Mouse (Mus musculus): ENCODE data around the gene Icmt. TPM values are rescaled to one million over a fixed set of nuclear protein-coding genes. Genes with fewer than 3 reads are reported as not detected.

The Icmt gene
- polyA plus RNA-seq, 1 experiment, result 20.7 TPM

DNA sequence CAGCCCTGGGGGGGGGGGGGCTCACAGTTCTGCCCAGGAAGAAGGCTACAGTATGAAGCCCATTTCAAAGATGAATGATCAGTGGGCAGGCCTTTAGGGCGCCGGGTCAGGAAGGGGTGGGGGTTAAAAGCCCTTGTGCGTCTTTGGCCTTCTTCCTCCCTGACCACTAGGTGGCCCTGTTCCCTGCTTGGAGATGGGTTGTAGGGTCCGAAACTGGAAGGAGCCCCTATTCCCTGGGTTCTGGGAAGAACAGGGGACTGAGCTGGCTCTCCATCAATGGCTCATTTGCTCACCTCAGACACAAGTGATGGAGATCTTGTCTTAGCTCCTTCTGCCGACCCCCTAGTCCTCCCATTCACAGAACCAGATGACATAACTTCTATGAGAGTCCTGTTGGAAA lies 46.3 kb downstream of the Icmt start:
- Histone ChIP-seq H3K36me3 (replicated peaks; ENCODE audit: low read length) (no peaks in the 10 kb centered on the region), H3K9me3 (no peaks in the 10 kb centered on the region), H3K27me3 (replicated peaks) (peaks cover 61% of the 10 kb centered on the region), H3K4me1 (peaks cover 75% of the 10 kb centered on the region), H3K4me3 (replicated peaks) (no peak overlapping the region)
- TF ChIP-seq GATA1 (IDR thresholded peaks at IDR 0.05; ENCODE audit: borderline replicate concordance, low read length) (no peak), FLI1 (IDR thresholded peaks at IDR 0.05; ENCODE audit: low read length) (no peak)

DNA sequence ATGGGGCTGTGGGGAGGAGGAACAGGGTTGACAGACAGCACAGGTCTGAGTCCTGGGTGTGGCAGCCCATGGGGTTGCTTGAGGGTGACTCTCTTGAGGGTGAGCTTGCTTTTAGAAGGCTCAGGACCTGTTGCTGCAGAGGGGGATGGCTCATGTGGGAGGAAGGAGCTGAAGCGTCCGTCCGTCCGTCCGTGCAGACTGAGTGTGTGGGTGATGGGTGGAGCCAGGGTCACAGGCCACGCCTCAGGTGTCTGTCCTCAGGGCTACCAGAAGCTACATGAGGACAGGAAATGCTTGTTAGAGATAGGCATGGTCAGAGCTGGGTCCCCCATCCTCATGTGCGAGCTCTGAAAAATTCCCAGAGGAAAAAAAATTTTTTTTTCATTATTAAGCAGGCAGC lies 47.6 kb downstream of the Icmt start:
- no peaks in the 10 kb centered on the region for H3K36me3 ChIP-seq (replicated peaks; ENCODE audit: low read length)
- H3K4me1 ChIP-seq, result peaks cover 65% of the 10 kb centered on the region
- H3K4me3 ChIP-seq (replicated peaks), result peak overlapping the region; percentile 81
- no peak for TF ChIP-seq GATA1 (IDR thresholded peaks at IDR 0.05; ENCODE audit: borderline replicate concordance, low read length)
- TF ChIP-seq FLI1 (IDR thresholded peaks at IDR 0.05; ENCODE audit: low read length), result no peak
- H3K27me3 ChIP-seq (replicated peaks), result peaks cover 61% of the 10 kb centered on the region
- no peaks in the 10 kb centered on the region for H3K9me3 ChIP-seq

DNA sequence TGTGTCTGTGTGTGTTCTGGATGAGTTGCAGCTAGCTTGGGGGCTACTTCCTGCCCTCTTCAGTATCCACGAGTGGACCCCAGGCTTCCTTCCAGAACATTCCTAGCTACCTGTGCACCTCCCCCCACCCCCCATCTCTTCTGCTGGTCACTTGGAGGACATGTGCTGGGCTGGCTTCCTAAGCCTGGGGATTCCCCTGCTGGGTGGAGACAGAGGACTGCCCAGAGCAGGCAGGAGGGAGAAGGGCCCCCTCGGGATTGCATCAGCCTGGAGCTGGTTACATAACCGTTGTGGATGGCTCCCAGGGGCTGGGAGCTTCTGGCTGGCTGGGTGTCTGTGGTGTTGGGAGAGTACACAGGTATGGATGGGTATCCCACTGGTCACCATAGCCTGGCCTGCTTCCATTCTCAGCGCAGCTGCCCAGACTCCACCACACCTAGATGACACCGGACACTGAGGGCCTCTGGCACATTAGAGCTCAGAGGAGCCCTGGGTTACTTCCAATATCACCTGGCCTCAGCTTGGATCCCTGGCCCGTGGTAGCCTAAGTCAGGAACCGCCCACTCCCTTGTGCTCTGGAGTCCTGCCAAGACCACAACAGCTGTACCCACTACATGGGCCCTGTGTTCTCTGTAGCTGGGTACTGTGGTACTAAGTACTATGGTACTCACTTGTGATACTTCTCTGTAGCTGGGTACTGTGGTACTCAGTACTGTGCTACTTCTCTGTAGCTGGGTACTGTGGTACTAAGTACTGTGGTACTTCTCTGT lies 48.3 kb downstream of the Icmt start:
- Histone ChIP-seq H3K27me3 (replicated peaks) (peaks cover 60% of the 10 kb centered on the region), H3K36me3 (replicated peaks; ENCODE audit: low read length) (no peaks in the 10 kb centered on the region), H3K9me3 (no peaks in the 10 kb centered on the region), H3K4me3 (replicated peaks) (peak overlapping the region; percentile 85), H3K4me1 (peaks cover 63% of the 10 kb centered on the region)
- TF ChIP-seq GATA1 (IDR thresholded peaks at IDR 0.05; ENCODE audit: borderline replicate concordance, low read length) (no peak), FLI1 (IDR thresholded peaks at IDR 0.05; ENCODE audit: low read length) (no peak)

DNA sequence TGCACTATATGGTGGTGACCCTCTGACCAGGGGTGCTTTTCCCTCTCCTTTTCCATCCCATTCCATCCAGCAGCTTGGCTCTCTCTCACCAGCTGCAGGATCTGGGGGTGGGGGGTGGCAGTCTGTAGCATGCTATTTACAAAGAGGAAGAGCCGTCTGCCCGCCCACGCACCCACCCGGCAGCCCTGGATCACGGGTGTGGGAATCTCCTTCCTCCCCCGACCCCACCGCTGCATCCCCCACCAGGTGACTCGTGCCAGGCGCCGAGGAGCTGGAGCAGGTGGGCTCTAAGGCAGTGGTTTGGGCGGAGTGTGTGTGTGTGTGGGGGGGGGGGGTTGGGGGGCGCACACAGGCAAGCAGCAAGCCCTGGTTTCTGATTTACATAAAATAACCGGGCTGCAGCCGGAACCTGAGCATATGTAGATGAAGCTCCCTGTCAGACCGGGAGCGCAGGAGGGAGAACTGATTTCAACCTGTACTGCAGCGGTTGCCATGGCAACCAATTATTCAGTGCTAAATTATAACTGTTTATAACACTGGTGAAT lies 52.9 kb downstream of the Icmt start:
- Histone ChIP-seq H3K27me3 (replicated peaks) (peaks cover 66% of the 10 kb centered on the region), H3K36me3 (replicated peaks; ENCODE audit: low read length) (no peaks in the 10 kb centered on the region), H3K9me3 (no peaks in the 10 kb centered on the region), H3K4me3 (replicated peaks) (no peak overlapping the region), H3K4me1 (peaks cover 42% of the 10 kb centered on the region)
- TF ChIP-seq GATA1 (IDR thresholded peaks at IDR 0.05; ENCODE audit: borderline replicate concordance, low read length), result no peak

DNA sequence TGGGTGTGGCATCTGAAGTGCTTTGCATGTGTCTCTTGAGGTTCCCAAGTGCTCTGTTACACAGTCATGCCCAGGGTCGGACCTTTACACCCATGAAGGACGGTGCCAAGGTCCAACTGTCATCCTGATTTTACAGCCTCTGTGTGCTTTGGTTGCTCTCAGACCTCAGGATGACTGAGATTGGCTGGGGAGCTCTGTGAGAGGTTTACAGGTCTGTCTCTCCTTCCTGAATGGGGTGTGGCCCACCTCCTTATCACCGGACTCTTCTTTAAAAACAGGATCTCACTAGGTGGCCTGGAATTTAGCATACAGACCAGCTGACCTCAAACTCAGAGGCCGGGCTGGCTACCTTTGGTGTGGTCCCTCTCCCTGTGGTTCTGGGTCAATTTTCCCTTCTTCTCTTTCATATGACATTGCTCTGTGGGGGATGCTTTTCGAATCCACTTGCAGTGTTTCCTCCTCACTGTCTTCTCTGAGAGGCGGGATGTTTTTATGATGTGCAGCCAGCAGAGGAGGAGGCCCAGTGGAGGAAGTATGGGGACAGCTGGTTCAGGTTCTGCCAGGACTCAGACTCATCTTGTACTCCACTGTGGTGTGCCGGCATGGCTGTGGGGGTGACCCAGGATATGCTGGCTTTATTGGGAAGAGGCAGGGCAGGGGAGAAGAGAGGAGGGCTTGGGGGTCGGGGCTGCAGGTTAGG lies 53.8 kb downstream of the Icmt start:
- H3K4me1 ChIP-seq, result peaks cover 33% of the 10 kb centered on the region
- no peaks in the 10 kb centered on the region for H3K9me3 ChIP-seq
- no peaks in the 10 kb centered on the region for H3K36me3 ChIP-seq (replicated peaks; ENCODE audit: low read length)
- no peak for TF ChIP-seq FLI1 (IDR thresholded peaks at IDR 0.05; ENCODE audit: low read length)
- peaks cover 71% of the 10 kb centered on the region for H3K27me3 ChIP-seq (replicated peaks)
- no peak overlapping the region for H3K4me3 ChIP-seq (replicated peaks)

DNA sequence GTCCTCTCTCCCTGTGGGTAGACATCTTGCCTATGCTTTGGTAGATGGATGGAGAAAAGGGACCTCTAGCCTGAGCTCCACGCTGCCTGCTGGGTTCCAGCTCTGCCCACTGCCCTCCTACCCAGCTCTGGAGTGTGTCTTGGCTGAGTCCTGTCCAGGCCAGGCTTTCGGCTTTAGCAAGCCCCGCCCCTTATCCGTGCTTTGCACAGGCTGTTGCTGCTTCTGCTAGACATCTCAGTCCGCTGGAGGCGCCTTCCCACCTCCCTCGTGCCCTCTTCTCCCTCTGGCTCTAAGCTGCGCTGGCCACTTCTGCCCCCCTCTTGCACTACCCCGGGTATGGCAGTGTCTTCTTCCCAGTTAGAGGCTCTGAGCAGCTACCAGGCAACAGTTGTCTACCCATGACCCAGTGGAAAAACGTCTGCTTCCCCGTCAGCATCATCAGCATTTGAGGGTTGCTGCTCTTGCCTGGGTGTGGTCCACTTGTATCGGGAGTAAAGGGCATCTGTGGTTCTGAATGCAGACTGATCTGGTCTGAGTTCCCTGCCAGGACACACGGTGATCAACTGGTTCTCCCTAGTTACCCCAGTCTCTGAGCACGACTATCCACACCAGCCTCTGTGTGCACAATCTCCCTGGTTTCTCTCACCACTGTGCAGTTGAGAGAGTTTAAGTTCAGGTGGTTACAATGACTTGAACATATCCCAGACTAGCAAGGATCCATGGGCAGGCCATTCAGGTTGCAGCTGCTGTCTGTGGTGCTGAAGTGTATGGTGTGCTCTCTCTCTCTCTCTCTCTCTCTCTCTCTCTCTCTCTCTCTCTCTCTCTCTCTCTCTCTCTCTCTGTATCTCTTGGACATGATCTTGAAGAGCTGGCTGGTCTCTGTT lies 54.6 kb downstream of the Icmt start:
- no peaks in the 10 kb centered on the region for H3K36me3 ChIP-seq (replicated peaks; ENCODE audit: low read length)
- TF ChIP-seq GATA1 (IDR thresholded peaks at IDR 0.05; ENCODE audit: borderline replicate concordance, low read length), result no peak
- TF ChIP-seq FLI1 (IDR thresholded peaks at IDR 0.05; ENCODE audit: low read length), result no peak
- peaks cover 25% of the 10 kb centered on the region for H3K4me1 ChIP-seq
- H3K27me3 ChIP-seq (replicated peaks), result peaks cover 76% of the 10 kb centered on the region
- peak overlapping the region; percentile 23 for H3K4me3 ChIP-seq (replicated peaks)
- no peaks in the 10 kb centered on the region for H3K9me3 ChIP-seq

DNA sequence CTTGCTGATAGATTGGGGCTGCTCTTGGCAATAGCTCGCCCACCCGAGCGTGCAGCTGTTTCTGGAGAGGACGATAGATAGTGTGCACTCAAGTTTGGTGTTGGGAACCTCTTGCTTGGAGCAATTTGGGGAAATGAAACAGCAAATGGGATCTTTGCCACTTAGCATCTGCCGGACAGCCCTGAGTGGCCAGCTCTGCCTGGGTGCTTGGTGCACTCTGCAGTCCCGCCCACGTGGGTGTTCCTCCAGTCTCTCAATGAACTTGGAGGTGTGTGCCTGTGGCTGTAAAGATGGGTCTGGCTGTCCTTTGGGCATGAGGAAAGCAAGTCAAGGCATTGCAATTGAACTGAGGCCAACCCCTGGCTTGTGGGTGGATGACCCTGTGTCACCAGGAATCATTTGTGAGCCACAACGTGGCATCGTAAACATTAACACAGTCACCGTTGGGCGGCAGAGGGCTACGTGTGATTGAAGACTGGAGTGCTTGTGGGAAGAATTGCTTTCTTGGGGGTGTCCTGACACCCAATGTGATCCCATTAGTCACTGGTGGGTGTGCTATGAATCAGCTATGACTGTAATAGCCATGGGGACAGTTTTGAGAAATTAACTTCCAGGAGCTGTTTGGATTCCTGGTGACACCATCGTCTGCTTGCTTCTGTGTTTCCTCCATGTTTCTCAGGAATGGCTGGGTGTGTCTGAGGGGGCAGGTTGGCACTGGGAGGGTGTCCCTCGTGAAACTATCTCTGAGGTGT lies 57.0 kb downstream of the Icmt start:
- Histone ChIP-seq H3K9me3 (no peaks in the 10 kb centered on the region), H3K4me3 (replicated peaks) (no peak overlapping the region), H3K36me3 (replicated peaks; ENCODE audit: low read length) (no peaks in the 10 kb centered on the region), H3K4me1 (peaks cover 19% of the 10 kb centered on the region), H3K27me3 (replicated peaks) (peaks cover 69% of the 10 kb centered on the region)
- no peak for TF ChIP-seq FLI1 (IDR thresholded peaks at IDR 0.05; ENCODE audit: low read length)
- no peak for TF ChIP-seq GATA1 (IDR thresholded peaks at IDR 0.05; ENCODE audit: borderline replicate concordance, low read length)

DNA sequence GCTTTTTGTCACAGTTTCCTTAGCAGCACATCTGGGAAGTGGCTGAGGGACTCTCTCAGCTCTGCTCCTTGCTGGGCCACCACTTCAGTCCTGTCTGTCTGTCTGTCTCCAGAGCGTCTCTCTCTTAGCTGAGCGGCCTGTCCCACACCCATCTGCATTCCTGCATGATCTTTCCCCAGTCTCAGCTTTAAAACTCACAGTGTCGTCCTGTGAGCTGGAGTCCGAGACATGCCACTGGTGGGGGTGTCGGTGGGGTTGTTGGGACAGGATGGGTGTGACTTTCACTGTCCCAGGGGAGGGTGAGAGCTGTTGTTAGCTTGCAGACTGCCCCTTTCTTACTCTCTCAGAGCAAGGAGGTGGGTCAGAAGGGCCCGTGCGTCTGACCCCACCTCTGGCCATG lies 58.6 kb downstream of the Icmt start:
- Histone ChIP-seq H3K27me3 (replicated peaks) (peaks cover 65% of the 10 kb centered on the region), H3K9me3 (no peaks in the 10 kb centered on the region), H3K4me3 (replicated peaks) (no peak overlapping the region), H3K4me1 (peaks cover 24% of the 10 kb centered on the region), H3K36me3 (replicated peaks; ENCODE audit: low read length) (no peaks in the 10 kb centered on the region)
- TF ChIP-seq GATA1 (IDR thresholded peaks at IDR 0.05; ENCODE audit: borderline replicate concordance, low read length), result no peak
- TF ChIP-seq FLI1 (IDR thresholded peaks at IDR 0.05; ENCODE audit: low read length), result no peak

Other genes with a start within 250 kb of the Icmt start
- 3.6 and 5.5 TPM in 2 replicates for gene Plekhg5, start 224.7 kb upstream of the Icmt start, polyA plus RNA-seq (2012; ENCODE audit: insufficient read depth, low replicate concordance)
- 0.56 TPM in 1 of 2 replicates, not detected in the other for gene Tnfrsf25, start 181.3 kb upstream of the Icmt start, polyA plus RNA-seq (2012; ENCODE audit: insufficient read depth, low replicate concordance)
- gene Espn, start 144.9 kb upstream of the Icmt start, polyA plus RNA-seq (2012; ENCODE audit: insufficient read depth, low replicate concordance), result 9.3 and 14.4 TPM in 2 replicates
- gene Hes2, start 138.4 kb upstream of the Icmt start, polyA plus RNA-seq (2012; ENCODE audit: insufficient read depth, low replicate concordance), result not detected in 2 replicates
- 103 and 107 TPM in 2 replicates for gene Acot7, start 119.1 kb upstream of the Icmt start, polyA plus RNA-seq (2012; ENCODE audit: insufficient read depth, low replicate concordance)
- gene Gpr153, start 23.0 kb upstream of the Icmt start, polyA plus RNA-seq (2012; ENCODE audit: insufficient read depth, low replicate concordance), result 0.11 TPM in 1 of 2 replicates, not detected in the other
- gene Hes3, start 5.6 kb upstream of the Icmt start, polyA plus RNA-seq (2012; ENCODE audit: insufficient read depth, low replicate concordance), result not detected in 2 replicates
- gene Rnf207, start 21.8 kb downstream of the Icmt start, polyA plus RNA-seq (2012; ENCODE audit: insufficient read depth, low replicate concordance), result 1.8 and 3.8 TPM in 2 replicates
- 2.6 and 82.5 TPM in 2 replicates for gene Rpl22, start 28.5 kb downstream of the Icmt start, polyA plus RNA-seq (2012; ENCODE audit: insufficient read depth, low replicate concordance)
- 1.7 and 4.2 TPM in 2 replicates for gene Chd5, start 41.4 kb downstream of the Icmt start, polyA plus RNA-seq (2012; ENCODE audit: insufficient read depth, low replicate concordance)
- gene Nphp4, start 179.5 kb downstream of the Icmt start, polyA plus RNA-seq (2012; ENCODE audit: insufficient read depth, low replicate concordance), result 0.64 and 1.3 TPM in 2 replicates
- 25.7 and 37.9 TPM in 2 replicates for gene Kcnab2, start 180.6 kb downstream of the Icmt start, polyA plus RNA-seq (2012; ENCODE audit: insufficient read depth, low replicate concordance)

Measured in megakaryocyte, embryonic 14.5 days (primary cell).